Mouse (Mus musculus): ENCODE results near the gene Med24. TPM values are rescaled to one million over a fixed set of nuclear protein-coding genes. Genes with fewer than 3 reads are reported as not detected.
"Not testable (repeated sequence)": the region's sequence is repeated elsewhere in the genome, so short reads cannot be mapped to it uniquely, and the experiment has no call there.

The Med24 gene
- polyA plus RNA-seq, 1 experiment, result 32.8 TPM

DNA sequence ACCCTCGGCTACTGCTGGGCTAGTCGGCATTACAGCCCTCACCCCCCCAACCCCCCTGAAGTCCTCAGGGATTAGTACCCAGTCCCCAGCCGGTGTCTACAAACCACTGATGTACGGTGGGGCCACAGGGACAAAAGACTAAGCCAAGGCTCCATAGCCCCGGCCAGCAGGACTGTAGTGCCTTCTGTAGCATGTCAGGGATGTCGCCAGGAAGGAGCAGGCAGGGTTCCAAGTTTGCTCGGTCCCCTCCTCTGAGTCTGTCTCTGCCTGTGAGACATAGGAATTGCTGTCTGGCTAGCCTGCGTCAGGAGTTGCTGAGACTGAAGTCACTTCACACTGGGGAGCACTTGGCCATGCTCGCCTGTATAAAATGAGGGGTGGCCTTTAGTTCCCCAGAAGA is 34.9 kb downstream of the Med24 start:
- no peak for DNase-seq (ENCODE audit: low spot score)

DNA sequence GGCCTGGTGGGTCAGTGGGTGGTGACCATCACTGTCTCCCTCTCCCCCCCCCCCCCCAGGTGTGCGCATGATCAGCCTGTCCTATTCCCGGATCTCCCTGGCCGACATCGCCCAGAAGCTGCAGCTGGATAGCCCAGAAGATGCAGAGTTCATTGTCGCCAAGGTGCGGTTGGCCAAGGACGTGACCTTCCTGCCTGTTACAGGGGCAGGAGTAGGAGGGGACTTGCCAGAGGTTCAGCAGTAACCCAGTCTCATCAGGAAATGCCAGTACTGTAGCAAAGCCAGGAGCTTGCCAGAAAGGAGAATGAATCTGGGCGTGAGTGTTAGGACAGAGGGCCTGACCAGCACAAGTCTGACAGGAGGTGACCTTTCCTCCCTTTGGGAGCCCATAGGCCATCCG is 35.5 kb downstream of the Med24 start:
- DNase-seq (ENCODE audit: low spot score), result no peak

DNA sequence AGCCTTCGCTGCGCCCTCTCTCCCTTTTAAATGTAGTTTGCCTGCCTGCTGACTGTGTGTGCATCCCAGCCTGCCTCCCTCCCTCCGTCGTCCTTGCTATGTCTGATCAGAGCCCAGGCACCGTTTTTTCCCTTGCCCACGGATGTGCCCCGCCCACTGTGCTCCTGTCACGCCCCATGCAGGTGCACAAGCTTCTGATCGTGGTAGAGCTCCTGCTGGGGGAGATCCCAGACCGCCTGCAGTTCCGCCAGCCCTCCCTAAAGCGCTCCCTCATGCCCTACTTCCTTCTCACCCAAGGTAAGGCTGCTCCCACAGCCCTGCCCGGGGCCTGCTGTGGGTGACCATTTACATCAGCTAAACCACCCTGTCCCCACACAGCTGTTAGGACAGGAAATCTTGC is 36.0 kb downstream of the Med24 start:
- no peak for DNase-seq (ENCODE audit: low spot score)

DNA sequence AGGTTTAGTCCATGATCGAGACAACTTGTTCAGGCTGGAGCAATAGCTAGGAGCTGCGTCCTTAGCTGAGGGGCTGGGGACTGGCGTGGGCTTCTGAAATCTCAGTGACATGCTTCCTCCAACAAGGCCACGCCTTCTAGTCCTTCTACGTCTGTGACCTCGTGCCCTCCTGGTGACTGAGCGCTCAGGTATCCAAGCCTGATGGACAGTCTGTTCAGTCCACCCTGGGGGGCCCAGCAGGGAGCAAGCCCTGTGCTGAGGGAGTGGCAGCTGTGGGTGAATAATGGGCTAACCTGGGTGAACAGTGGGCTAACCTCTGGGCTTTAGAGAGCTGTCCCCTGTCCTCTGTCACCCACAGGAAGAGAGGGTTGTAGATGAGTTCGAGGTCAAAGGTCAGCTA is 41.2 kb downstream of the Med24 start:
- DNase-seq (ENCODE audit: low spot score), result no peak

DNA sequence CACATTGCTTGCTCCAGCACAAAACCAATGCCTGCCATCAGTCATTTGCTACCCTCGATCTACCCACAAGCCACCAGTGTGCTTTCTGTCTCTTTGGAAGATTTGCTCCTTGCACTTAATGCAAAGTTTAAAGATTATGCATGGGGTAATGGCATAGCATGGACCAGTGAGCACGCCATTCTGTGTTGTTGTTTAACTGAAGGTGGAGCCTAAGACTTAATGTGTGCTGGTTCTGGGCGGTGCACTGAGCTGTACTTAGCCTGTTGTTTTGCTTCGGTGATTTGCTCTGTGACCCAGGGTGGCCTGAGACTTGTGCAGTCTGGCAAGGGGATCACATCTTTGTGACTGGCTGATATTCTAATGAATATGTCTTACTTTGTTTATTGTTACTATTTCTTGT is 42.3 kb downstream of the Med24 start:
- DNase-seq (ENCODE audit: low spot score), result no peak

DNA sequence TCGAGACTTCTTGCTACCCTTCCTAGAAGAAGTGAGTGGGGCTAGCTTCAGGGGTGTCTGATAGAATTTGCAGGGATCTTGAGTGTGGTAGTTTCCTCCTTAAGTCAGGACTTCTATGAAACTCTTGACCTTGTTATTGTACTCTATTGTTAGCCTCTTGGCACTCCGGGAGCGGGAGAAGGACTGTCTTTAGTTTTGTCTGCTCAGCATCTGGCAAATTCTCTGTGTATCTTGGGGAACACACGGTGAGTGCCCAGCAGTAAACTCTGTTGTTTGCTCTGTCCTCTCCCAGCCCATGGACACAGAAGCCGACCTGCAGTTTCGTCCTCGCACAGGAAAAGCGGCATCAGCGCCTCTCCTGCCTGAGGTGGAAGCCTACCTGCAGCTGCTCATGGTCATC is 43.6 kb downstream of the Med24 start:
- DNase-seq (ENCODE audit: low spot score), result no peak

DNA sequence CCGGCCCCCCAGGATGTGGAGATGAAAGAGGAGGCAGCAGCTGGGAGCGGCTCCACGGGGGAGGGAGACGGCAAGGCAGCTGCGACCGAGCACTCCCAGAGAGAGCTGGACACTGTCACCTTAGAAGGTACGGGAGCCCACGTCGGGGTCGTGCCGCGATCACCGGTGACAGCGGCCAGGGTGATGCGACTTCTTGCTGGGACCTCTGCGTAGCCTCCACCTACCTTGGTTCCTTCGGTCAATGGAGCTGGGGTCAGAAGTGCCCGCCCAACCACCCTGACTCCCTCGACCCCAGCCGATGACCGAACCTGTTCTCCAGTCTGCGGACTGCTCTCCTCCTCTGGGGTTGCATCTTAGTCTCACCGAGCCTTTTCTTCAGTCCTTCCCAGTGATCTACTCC is 46.4 kb downstream of the Med24 start:
- no peak for DNase-seq (ENCODE audit: low spot score)

DNA sequence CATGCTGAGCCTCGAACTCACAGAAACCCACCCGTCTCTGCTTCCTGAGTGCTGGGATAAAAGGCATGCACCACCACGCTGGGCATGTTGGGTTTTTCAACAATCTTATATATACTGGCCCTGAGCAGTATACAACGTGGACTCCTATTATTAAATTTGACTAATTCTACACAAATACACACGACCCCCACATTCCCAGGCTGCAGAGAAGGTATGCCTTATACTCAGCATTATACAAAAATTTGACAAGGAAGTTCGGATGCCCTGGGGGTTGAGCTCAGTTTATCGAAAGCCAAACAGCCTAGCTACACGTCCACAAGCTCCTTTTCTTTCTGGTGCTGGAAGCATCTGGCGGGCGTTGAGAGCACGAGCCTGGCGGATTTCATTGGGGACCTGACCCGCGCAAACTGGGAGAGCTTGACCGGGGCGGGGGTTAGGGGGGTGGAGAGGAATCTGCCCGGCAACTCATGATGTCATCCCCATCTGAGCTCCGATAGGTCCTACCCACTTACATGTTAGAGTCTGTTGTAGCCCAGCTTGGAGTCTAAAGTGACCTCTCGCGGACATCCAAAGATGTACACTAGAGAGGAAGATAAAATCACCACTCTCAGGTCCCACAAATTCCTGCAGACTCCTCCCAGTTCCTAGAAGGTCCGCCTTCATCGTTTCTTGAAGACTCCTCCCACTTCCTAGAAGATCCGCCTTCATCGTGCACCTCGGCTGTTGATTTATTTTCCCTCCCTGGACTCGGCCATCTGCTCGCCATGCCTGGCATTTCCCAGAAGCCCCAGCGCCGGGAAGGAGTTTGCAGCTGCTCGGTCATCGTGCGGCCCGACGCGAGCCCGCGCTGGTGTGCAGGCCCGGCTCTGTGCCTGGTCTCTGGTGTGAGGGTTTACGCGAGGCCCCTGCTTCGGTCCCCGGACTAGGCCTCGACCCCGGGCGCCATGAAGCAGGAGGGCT is 47.2 kb downstream of the Med24 start, which contains the start of gene Psmd3:
TSS of gene Psmd3 (plus strand) at position 769 of the 960 bp plus-strand sequence.
- DNase-seq (ENCODE audit: low spot score), result peak; percentile 92

DNA sequence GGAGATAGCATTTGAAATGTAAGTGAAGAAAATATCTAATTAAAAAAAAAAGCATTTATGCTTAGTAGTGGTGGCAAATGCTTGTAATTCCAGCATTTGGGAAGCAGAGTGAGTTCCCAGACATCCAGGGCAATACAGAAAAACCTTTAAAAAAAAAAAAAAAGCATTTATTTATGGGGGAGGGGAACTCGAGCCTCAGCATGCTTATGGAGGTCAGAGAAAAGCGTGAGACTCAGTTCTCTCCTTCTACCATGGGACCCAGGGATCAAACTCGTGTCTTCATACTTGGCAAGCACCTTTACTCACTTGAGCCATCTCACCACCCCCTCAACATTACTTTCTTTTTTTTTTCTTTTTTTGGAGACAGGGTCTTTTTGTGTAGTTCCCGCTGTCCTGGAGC is 48.0 kb downstream of the Med24 start:
- DNase-seq (ENCODE audit: low spot score), result no peak

DNA sequence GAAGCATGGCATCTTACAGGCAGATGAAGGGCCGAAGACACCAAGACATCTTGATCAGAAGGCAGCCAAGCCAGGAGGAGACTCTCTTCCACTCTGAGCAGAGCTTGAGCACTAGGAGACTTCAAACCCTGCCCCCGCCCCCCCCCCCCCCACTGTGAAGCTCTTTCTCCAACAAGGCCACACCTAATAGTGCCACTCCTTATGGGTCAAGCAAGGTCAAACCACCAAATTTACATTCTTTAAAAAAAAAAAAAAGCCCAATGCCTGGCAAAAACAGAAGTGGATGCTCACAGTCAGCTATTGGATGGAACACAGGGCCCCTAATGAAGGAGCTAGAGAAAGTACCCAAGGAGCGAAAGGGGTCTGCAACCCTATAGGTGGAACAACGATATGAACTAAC is 48.6 kb downstream of the Med24 start:
- DNase-seq (ENCODE audit: low spot score), result not testable (repeated sequence)

DNA sequence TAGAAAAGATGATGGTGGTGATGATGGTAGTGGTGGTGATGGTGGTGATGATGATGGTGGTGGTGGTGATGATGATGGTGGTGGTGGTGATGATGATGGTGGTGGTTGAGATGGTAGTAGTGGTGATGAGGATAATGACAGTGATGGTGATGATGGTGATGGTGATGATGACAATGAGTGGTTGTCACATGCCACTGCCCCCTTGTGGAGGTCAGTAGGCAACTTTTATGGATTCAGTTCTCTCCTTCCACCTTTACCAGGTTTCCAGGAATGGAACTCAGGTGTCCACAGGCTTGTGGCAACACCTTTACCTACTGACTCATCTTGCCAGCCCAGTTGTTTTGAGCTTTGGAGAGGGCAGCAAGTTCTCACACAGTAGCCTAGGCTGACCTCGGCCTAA is 49.2 kb downstream of the Med24 start:
- DNase-seq (ENCODE audit: low spot score), result no peak

DNA sequence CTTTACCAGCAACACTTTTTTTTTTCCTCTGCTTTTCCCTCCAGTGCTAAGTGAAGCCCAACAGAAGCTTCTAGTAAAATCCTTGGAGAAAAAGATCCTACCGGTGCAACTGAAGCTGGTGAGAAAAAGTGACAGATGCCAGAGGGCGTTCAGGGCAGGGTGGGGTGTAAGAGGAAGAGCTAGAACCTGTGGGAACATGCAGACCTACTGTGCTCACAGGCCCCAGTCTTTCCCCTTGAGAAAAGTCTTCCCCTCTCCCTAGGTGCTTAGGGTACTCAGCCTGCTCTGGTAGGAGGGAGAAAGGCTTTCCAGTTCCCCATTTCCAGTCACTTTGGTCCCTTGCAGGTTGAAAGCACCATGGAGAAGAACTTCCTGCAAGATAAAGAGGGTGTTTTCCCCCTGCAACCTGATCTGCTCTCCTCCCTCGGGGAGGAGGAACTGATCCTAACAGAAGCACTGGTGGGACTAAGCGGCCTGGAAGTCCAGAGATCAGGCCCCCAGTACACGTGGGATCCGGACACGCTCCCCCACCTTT is 53.3 kb downstream of the Med24 start:
- DNase-seq (ENCODE audit: low spot score), result no peak

DNA sequence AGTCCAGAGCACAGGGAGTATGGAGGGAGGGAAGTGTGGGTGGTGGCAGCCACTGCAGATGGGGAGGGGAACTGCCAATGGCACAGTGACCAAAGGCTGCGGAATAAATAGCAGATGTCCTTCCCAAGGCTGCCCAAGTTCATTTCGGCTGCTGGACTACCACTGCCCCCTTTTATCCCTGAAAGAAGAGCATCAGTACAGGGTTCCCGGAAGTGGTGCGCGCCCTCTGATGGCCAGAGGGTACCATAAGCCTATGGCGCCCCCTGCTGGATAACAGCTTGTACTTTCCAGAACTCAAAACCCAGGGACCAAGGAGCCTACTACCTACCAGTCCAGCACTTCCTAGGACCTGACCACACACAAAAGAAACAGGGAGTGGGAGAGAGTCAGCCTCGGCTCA is 56.1 kb downstream of the Med24 start:
- not testable (repeated sequence) for DNase-seq (ENCODE audit: low spot score)

DNA sequence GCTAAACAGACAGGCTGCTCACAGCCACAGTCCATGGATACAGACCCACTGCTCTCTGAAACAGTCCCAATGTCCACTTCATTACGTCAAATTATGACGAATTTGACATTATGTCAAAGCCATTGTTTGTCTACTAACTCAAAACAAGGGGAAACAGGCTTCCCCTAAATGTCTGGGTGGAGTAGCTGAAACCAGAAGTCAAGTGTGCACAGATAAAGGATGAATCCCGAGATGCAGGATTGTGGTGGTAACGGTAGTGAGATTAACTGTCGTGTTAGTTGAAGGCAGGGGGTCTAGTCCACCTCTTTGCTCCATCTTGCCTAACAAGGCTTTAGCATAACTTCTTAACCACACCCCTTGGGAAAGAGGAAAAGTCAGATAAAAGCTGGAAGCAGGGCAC is 56.8 kb downstream of the Med24 start:
- DNase-seq (ENCODE audit: low spot score), result no peak

DNA sequence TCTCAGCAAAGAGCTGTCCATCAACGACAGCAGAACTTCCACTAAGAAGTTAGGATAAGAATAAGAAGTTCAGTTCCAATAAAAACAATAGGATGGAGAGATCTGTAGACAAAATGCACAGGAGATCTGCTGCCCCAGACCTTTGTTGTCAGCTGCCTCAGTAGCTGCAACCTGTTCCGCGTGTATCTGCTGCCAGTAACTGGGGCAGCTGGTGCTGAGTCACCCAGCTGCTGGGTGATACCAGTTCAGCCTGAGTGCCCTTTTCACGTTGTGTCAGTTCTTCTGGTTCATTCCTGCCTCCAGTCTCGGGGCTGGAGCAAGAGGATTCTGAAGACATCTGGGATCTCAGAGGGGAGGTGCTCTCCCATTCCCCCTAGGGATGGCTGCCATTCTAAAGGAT is 57.4 kb downstream of the Med24 start:
- DNase-seq (ENCODE audit: low spot score), result no peak

DNA sequence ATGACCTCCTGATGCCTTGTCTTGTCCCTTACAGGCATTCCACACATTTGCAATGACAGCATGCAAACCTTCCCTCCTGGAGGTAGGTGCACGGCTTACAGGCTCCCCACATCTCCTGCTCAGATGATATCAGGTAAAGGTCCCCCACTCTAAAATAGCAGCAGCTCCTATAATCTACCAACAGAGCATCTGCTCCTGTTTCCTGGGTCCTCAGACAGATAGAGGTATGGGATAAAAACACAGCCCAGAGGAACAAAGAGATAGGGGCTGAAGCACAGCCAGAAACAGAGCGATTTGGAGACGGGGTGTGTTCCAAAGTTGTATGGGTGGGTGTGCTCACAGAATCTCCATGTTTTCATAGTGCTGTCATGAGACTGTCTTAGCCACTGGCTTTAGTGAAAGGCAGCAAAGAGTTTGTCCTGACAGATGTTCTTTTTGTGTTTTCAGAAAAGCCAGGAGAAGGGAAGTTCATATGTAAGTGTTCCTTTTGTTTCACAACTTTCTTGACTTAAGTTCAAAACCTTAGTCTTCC is 57.9 kb downstream of the Med24 start:
- DNase-seq (ENCODE audit: low spot score), result no peak

DNA sequence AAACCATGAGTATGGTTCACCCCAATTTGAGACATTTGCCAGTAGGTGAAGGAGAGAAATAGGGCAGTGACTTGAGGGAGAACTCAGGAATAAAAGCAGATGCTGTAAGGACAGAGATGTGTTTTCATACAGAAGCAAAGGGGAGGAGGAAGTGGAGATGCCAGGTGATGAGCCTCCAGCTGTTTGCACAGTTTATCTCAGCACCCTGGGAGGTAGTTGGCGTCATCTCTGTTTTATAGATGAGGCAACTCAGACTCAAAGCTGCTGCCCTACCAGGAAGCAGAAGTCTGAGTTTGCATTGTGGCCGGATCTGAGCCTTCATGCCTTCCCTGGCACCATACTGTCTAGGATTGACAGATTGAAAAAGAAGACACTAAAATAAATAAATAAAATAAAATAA is 60.3 kb downstream of the Med24 start:
- DNase-seq (ENCODE audit: low spot score), result no peak

DNA sequence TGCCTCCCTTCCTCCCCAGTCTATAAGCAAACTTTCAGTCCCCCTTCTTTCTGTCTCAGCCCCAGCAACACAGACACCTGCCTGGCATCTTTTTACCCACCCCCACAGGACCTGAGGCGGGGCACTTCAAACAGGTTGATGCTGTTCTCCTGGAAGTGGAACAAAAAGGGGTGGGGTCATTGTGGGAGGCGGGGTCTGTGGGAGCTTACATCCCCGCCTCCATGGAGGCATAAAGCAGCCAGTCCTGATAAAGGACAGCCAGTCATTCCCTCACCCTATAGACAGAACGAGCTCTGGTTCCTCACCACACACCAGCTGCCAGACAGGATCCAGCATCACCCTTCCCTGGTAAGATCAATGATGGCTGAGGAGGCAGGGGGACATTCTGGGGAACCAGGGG is 65.1 kb downstream of the Med24 start, which contains the start of gene Gsdma:
TSS of gene Gsdma (plus strand) at position 261 of the 400 bp plus-strand sequence.
- DNase-seq (ENCODE audit: low spot score), result no peak

DNA sequence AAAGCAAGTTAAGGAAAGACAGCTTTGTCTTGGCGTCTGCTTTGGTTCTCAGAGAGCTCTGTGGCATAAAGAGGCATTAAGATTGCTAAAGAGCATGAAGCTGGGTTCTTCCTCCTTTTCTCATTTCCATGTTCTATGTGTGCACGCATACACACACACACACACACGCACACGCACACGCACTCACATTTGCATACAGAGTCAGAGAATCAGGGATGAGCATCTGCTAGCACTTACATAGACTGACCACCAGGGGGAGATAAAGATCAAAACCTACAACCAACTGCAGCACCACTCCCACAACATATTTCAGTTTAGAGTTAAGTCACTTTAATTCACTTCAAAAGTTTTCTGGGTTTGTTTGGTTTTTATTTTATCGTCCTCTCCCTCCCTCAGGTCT is 68.7 kb downstream of the Med24 start:
- DNase-seq (ENCODE audit: low spot score), result no peak

DNA sequence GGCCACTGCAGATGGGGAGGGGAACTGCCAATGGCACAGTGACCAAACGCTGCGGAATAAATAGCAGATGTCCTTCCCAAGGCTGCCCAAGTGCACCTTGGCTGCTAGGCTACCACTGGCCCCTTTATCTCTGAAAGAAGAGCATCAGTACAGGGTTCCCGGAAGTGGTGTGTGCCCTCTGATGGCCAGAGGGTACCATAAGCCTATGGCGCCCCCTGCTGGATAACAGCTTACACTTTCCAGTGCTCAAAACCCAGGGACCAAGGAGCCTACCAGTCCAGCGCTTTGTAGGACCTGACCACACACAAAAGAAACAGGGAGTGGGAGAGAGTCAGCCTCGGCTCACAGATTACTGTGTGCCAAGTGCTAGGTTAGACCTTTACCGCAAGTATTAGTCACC is 74.2 kb downstream of the Med24 start:
- not testable (repeated sequence) for DNase-seq (ENCODE audit: low spot score)
